Mouse (Mus musculus): Measurements from ENCODE around the gene Nell2. TPM values are rescaled to one million over a fixed set of nuclear protein-coding genes. Genes with fewer than 3 reads are reported as not detected.
A peak's percentile ranks its signal among the peaks of the same experiment; 100 is the strongest.

The Nell2 gene
- polyA plus RNA-seq, 1 experiment from 2014 or later: 50.7 TPM

DNA sequence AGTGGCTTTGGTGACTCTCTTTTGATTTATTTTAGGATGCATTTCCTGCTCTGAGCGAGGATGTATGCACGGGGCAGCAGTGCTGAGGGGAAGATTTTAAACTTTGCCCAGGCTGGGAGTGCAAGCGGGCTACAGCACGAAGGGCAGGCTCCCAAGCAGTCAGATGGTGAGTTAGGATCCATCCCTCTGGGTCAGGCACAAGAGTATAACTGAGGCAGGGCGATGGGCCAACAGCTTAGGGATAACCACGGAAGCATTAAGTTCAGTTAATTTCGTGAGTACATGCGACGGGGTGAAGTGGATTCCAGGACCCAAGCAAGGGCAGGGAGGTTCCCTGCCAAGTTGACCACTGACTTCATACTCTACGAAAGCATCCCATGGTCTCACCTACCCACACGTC, 83.8 kb downstream of the Nell2 start:
- Histone ChIP-seq H3K4me1 (no peaks in the 10 kb centered on the region), H3K4me3 (no peak overlapping the region), H3K27ac (replicated peaks) (no peak overlapping the region), H3K9me3 (replicated peaks) (no peaks in the 10 kb centered on the region), H3K27me3 (ENCODE audit: low read depth, poor library complexity, severe bottlenecking) (no peaks in the 10 kb centered on the region), H3K36me3 (no peaks in the 10 kb centered on the region)
- no peak for DNase-seq (ENCODE audit: low spot score)
- 90% methylated on average over 11 of the region's 11 CpGs for WGBS

DNA sequence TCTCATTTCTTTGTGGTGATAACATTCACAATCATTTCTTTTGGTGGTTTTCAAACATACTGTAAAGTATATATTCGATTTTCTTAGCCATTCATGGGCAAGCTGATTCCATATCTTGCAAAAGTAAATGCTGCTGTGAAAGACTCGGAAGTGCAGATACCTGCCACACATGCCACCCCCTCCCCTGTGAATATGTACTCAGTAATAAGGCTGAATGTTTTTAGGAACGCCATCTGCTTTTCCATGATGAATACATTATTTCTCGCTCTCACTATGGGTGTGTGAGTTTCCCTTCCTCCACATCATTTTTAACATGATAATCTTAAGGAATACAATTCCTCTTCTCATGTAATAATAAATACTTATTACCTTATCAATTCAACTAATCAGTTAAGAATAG, 90.6 kb downstream of the Nell2 start:
- Histone ChIP-seq H3K27me3 (ENCODE audit: low read depth, poor library complexity, severe bottlenecking) (no peaks in the 10 kb centered on the region), H3K4me1 (no peaks in the 10 kb centered on the region), H3K9me3 (replicated peaks) (no peaks in the 10 kb centered on the region), H3K27ac (replicated peaks) (no peak overlapping the region), H3K4me3 (no peak overlapping the region), H3K36me3 (0 out of 2 replicates have a peak, but pooled peaks cover 5% of the 10 kb centered on the region)
- no peak for DNase-seq (ENCODE audit: low spot score)
- 93% methylated on average over 4 of the region's 4 CpGs for WGBS

DNA sequence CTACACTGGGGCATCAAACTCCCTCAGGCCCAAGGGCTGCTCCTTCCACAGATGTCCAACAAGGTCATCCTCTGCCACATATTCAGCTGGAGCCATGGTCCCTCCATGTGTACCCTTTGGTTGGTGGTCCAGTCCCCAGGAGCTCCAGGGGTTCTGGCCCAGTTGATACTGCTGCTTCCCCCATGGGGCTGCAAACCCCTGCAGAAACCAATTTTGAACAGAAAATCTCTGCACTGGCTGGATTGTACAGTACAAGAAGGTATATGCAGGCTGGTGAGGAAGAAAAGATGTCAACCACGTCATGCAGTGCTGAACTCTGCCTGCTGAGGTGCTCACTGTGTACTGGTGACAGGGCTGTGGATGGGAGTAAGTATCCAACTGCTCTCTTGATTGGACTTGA, 92.1 kb downstream of the Nell2 start:
- H3K27me3 ChIP-seq (ENCODE audit: low read depth, poor library complexity, severe bottlenecking): no peaks in the 10 kb centered on the region
- no peaks in the 10 kb centered on the region for H3K9me3 ChIP-seq (replicated peaks)
- H3K4me3 ChIP-seq: no peak overlapping the region
- H3K27ac ChIP-seq (replicated peaks): no peak overlapping the region
- no peaks in the 10 kb centered on the region; the same call in 1 of the 2 replicates for H3K4me1 ChIP-seq
- WGBS: 83% methylated on average over 1 of the region's 1 CpGs
- H3K36me3 ChIP-seq: 0 out of 2 replicates have a peak, but pooled peaks cover 10% of the 10 kb centered on the region
- DNase-seq (ENCODE audit: low spot score): no peak

DNA sequence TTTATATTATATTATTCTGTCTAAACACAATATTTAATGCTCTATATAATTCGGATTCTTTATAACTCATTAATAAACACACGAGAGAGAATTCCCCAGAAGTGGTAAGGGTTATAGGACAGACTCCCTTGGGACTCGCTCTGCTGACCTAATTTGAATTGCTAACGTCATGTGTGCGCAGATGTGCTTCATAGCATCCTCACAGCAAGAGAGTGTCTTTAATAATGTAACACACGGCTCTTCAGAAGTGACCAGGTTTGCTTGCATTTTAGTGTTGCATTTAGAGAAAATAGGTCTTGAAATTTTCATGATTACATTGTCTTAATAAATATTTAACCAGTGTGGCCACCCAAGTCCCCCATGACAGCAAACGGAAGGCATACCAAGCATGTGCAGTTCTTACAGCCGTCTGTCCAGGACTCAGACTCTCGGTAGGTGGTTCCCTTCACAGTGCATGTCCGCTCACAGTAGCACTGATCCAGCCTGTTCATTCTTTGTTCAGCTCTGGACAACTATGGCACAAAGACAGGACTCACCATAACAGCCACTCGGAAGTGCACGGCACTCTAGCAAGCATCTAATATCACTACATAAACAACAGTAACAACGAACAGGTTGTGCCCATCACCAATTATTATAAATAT, 97.1 kb downstream of the Nell2 start:
- no peaks in the 10 kb centered on the region for H3K27me3 ChIP-seq (ENCODE audit: low read depth, poor library complexity, severe bottlenecking)
- H3K4me1 ChIP-seq: peaks cover 8% of the 10 kb centered on the region
- WGBS: 82% methylated on average over 13 of the region's 13 CpGs
- DNase-seq (ENCODE audit: low spot score): no peak
- H3K27ac ChIP-seq (replicated peaks): no peak overlapping the region
- peaks cover 18% of the 10 kb centered on the region; the same call in 1 of the 2 replicates for H3K36me3 ChIP-seq
- no peak overlapping the region for H3K4me3 ChIP-seq
- no peaks in the 10 kb centered on the region for H3K9me3 ChIP-seq (replicated peaks)

DNA sequence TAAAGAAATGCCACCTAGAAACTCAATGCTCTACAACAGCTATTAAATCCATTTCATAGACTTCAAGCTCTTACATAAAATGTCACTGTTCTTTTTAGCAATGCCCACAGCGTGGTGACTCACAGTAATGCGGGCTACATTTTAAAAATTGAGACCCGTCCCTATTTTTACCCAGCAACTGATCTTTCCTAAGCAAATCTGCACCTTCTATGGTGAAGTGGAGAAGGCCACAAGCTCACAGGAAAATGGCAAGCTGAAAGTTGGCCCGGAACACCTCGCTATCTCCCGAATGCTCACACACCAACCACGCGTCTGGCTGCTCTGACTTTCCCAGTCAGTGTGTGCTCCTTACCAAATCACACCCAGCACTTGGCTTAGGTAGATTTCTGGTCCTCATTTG, 98.4 kb downstream of the Nell2 start:
- Histone ChIP-seq H3K4me1 (peaks cover 8% of the 10 kb centered on the region), H3K27ac (replicated peaks) (no peak overlapping the region), H3K27me3 (ENCODE audit: low read depth, poor library complexity, severe bottlenecking) (no peaks in the 10 kb centered on the region), H3K9me3 (replicated peaks) (no peaks in the 10 kb centered on the region), H3K4me3 (no peak overlapping the region), H3K36me3 (peaks cover 18% of the 10 kb centered on the region; the same call in 1 of the 2 replicates)
- WGBS: 95% methylated on average over 8 of the region's 8 CpGs
- DNase-seq (ENCODE audit: low spot score): no peak

DNA sequence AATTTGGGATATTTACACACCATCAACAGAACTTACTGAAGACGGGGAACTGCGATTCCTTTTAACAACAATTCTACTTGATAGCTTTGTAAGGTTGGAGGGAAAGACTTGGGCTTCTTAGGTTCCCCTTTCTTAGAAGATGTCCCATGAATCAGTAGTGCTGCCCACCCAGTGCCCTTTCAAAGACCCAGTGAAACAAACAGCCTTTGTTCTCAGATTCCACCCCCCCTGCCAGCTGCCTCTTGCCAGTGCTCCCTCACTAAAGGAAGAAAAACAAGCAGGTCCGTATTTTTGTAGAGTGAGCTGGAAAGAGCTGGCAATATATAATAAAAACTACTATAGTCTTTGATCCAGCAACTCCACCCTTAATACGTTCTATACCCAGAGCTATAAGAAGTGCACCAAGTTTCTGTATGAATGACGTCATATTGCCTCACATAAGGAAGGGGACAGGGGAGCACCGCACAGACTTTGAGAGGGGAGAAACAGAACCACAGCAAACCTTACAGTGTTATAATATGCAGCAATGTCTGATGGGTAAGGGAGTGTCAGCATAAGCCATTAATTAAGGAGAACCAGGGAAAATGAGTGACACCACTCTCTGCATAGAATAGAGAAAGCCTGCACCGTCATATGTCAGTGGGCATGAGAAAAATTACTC, 100.2 kb downstream of the Nell2 start:
- DNase-seq (ENCODE audit: low spot score): no peak
- 70% methylated on average over 7 of the region's 7 CpGs for WGBS
- Histone ChIP-seq H3K36me3 (peaks cover 13% of the 10 kb centered on the region; the same call in 1 of the 2 replicates), H3K27ac (replicated peaks) (peak overlapping the region; percentile 55), H3K4me3 (no peak overlapping the region), H3K9me3 (replicated peaks) (no peaks in the 10 kb centered on the region), H3K27me3 (ENCODE audit: low read depth, poor library complexity, severe bottlenecking) (no peaks in the 10 kb centered on the region), H3K4me1 (peaks cover 15% of the 10 kb centered on the region)

DNA sequence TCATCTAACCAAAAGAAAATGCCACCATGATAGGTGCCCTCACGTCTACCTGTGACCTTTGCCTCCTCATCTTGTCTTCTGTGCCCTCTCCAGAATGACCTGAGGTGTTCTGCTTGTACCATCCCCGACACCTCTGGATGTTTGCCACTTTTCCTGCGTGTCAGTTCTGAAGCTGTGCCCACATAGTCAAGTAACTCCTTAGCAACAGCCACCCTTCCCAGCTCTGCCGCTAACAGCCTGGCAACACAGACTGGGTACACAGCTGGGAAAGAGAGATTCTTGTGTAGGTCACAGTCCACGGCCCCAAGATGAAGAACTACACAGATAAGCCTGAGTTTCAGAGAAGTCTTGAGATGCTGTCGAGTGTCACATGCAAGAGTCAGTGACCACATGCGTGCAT, 103.3 kb downstream of the Nell2 start:
- no peaks in the 10 kb centered on the region for H3K27me3 ChIP-seq (ENCODE audit: low read depth, poor library complexity, severe bottlenecking)
- WGBS: 90% methylated on average over 7 of the region's 7 CpGs
- peaks cover 14% of the 10 kb centered on the region; the same call in 1 of the 2 replicates for H3K36me3 ChIP-seq
- DNase-seq (ENCODE audit: low spot score): no peak
- H3K4me1 ChIP-seq: peaks cover 25% of the 10 kb centered on the region
- no peak overlapping the region for H3K4me3 ChIP-seq
- no peak overlapping the region for H3K27ac ChIP-seq (replicated peaks)
- H3K9me3 ChIP-seq (replicated peaks): no peaks in the 10 kb centered on the region

DNA sequence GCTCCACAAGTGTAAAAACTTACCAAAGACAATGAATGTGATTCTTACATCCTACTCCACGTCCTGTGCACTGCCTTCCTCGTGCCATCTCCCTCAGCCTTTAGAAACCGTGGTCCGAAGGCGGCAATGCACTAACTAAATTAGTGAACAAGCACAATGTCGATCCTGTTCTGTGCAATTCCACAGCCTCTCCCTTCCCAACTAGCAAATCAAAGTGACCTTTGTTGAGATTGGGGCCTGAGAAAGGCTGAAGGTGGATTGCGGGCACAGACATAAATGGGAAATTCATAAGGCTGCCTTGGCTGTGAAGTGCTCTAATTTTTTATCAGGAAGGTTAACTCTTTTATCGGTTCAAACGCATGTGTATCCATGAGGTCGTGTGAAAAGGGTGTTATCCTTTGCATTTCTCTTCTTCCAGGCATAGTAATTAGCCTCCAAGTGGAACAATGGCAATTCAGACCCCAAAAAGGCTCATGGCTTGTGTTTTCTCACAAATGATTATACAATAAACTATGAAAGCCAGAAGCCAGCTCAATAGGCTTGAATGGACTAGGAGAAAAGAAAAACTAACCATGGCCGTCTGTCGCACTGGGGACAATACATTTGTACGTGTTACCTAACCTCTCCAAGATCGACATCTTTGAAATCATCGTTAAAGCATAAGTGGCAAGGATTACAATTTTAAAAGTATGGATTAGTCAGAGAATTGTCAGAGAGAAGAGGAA, 106.0 kb downstream of the Nell2 start:
- no peaks in the 10 kb centered on the region for H3K27me3 ChIP-seq (ENCODE audit: low read depth, poor library complexity, severe bottlenecking)
- H3K4me3 ChIP-seq: no peak overlapping the region
- peaks cover 18% of the 10 kb centered on the region for H3K36me3 ChIP-seq
- H3K27ac ChIP-seq (replicated peaks): 0 out of 2 replicates have a peak overlapping the region, but pooled peaks have one; percentile 57
- H3K9me3 ChIP-seq (replicated peaks): no peaks in the 10 kb centered on the region
- DNase-seq (ENCODE audit: low spot score): no peak
- H3K4me1 ChIP-seq: peaks cover 17% of the 10 kb centered on the region
- WGBS: 74% methylated on average over 15 of the region's 15 CpGs

DNA sequence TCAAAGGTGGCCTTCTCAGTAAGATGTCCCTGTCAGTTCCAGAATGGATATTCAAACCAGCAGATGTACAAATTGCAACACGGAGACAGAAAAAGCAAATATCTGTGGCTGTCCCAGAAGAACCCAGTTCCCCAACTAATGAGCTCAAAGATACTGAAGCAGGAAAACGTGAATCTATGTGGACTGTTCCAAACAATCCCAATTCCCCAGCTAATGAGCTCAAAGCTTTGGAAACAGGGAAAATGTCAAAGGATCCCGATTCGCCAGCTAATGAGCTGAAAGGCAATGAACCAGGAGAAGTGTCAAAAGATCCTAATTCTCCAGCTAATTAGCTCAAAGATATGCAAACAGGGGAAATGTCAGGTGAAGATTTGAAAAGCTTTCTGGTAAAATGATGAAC, 109.7 kb downstream of the Nell2 start:
- 79% methylated on average over 4 of the region's 4 CpGs for WGBS
- no peaks in the 10 kb centered on the region for H3K27me3 ChIP-seq (ENCODE audit: low read depth, poor library complexity, severe bottlenecking)
- DNase-seq (ENCODE audit: low spot score): no peak

DNA sequence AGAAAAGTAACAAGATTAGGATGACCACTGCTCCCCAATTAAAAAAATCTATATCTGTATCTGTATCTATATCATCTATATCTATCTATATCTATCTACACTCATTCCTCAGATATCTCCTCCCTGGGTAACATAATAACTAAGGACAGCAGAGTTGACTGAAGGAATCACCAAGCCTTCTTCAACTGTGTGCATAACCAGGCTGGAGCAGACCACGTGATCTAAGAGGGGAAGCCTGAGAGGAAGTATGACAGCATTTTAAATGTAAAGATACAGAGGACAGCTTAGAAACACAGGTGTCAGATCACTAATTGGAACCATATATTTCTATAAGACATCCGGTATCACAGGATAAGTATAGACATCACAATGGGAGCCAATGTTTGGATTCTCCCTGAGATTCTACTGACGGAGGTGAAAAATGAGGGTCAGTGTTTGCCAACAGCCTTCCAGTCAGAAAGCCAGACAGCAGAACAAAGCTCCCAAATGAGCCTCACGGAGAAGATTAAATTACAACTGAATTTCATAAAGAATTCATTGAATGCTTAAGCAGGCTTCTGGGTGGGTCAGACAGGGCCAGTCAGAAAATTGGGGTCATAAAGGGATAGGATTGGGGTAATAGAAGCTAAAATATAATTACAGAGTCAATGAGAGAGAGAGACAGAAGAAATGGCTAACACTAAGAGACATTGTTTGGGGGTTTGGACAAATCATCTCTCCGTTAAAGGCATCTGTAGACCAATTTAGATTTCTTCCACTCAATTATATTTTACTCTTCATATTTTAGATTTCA, 116.2 kb downstream of the Nell2 start:
- 80% methylated on average over 5 of the region's 5 CpGs for WGBS
- H3K4me3 ChIP-seq: no peak overlapping the region
- peaks cover 3% of the 10 kb centered on the region; the same call in 1 of the 2 replicates for H3K36me3 ChIP-seq
- no peaks in the 10 kb centered on the region for H3K27me3 ChIP-seq (ENCODE audit: low read depth, poor library complexity, severe bottlenecking)
- H3K27ac ChIP-seq (replicated peaks): no peak overlapping the region
- no peak for DNase-seq (ENCODE audit: low spot score)
- H3K4me1 ChIP-seq: no peaks in the 10 kb centered on the region
- H3K9me3 ChIP-seq (replicated peaks): no peaks in the 10 kb centered on the region

More for the DNA sequence above, 109.7 kb downstream of the Nell2 start:
- Histone ChIP-seq H3K9me3 (replicated peaks) (no peaks in the 10 kb centered on the region), H3K4me3 (no peak overlapping the region), H3K36me3 (peaks cover 23% of the 10 kb centered on the region), H3K27ac (replicated peaks) (no peak overlapping the region), H3K4me1 (peaks cover 15% of the 10 kb centered on the region)

DNA sequence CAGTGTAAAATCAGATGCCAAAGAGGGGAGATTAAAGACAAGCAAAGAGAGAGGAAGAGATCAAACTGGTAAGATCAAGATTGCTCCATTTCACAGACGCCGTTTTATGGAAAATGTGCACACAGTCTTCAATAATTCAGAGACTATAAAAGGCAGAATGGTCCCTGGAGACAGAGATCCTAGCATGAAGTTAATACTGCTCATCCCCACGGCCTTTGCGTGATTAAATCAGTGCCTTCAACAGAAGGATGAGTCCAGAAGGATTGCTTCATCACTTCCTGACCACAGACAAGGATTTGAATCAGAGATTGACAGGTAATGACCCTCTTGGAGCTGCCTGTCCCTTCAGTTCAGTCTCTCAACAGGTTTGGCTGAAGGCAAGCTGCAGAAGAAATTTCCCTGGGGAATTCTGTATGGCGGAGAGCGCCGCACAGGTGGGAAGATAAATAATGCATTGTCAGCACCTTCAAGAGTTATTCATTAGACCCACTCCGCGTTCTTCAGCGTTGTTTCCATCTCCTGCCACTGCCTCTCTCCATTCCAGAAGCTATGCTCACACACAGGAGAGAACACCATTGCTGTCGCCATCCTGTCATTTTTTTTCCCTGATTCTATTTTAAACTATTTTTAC, 118.0 kb downstream of the Nell2 start:
- no peaks in the 10 kb centered on the region for H3K4me1 ChIP-seq
- H3K27ac ChIP-seq (replicated peaks): no peak overlapping the region
- H3K36me3 ChIP-seq: 0 out of 2 replicates have a peak, but pooled peaks cover 2% of the 10 kb centered on the region
- no peaks in the 10 kb centered on the region; the same call in 1 of the 2 replicates for H3K9me3 ChIP-seq (replicated peaks)
- H3K27me3 ChIP-seq (ENCODE audit: low read depth, poor library complexity, severe bottlenecking): no peaks in the 10 kb centered on the region
- no peak for DNase-seq (ENCODE audit: low spot score)
- H3K4me3 ChIP-seq: no peak overlapping the region
- WGBS: 92% methylated on average over 11 of the region's 11 CpGs

DNA sequence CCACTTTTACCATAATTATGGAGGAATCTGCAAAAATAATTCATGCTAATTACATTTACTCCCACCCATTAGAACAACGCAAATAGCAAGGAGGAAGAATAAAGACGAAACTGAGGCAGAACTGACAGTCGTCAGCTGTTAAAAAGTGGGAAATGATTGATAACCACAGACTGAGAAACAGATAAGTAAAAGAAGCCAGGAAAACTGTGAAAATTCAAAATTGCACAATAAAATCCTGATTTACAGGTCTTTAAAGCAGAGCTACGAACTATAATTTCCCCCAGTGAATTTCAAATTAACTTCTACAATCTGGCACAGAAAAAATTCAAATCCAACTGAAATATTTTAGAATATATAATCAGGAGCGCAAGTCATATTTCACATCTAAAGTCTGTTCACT, 138.0 kb downstream of the Nell2 start:
- H3K4me3 ChIP-seq: no peak overlapping the region
- H3K36me3 ChIP-seq: no peaks in the 10 kb centered on the region
- 94% methylated on average over 5 of the region's 5 CpGs for WGBS
- H3K27me3 ChIP-seq (ENCODE audit: low read depth, poor library complexity, severe bottlenecking): no peaks in the 10 kb centered on the region
- no peak overlapping the region for H3K27ac ChIP-seq (replicated peaks)
- DNase-seq (ENCODE audit: low spot score): no peak
- H3K4me1 ChIP-seq: peaks cover 8% of the 10 kb centered on the region
- no peaks in the 10 kb centered on the region for H3K9me3 ChIP-seq (replicated peaks)
